Comparison of ENCODE assay signal across 14 mouse cellular contexts in the genomic region with DNA sequence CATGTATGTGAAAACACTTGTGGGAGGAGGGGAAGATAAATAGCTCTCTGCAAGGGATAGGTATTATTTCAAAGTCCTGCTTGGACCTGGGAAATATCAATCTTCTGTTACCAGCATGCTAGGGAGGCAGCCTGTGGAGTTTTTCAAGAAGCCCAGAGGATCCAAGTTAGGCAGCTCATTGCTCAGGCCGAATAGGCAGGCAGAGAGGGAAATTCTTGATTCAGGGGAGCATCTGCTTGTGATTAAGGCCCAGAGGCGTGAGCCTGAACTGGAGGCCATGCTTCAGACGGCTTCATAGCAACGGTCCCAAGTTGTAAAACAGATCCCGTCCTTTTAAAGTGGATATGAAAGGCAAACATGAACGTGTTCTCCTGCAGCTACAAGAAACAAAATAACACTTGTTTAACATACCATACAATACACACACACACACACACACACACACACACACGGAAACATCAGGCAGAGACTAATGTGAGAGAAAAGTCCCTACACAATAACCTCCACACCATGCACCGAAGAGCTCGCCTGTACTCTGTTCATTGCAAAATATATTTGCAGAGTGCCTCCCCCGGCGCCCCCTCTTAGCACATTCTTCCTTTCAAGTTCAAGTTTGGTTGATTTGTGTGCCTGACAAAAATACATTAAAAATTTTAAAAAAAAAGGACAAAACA. TPM values are rescaled to one million over a fixed set of nuclear protein-coding genes. Genes with fewer than 3 reads are reported as not detected.
DNase-seq lines count a peak whose midpoint lies in the region; ATAC-seq and TF ChIP-seq lines count a peak whose summit lies in the region.
"Had no signal": no experiment of that assay in that cellular context is flagged by ENCODE, and none has a peak within 500 bp of the region (broad histone marks: within the 10 kb centered on the region; RNA-seq: fewer than 3 reads in every experiment).

No protein-coding gene starts in this region.

- no peaks in the 10 kb centered on the region for H3K27me3 ChIP-seq in kidney, embryonic 14.5 days (ENCODE audit: control insufficient read depth, insufficient read depth, low read length)
- no peaks in the 10 kb centered on the region for H3K27me3 ChIP-seq in embryonic facial prominence, embryonic 12.5 days
- no peaks in the 10 kb centered on the region for H3K27me3 ChIP-seq in limb, embryonic 11.5 days (ENCODE audit: control insufficient read depth, insufficient read depth, low read length)
- no peaks in the 10 kb centered on the region for H3K27me3 ChIP-seq in stomach, postnatal 0 days (ENCODE audit: control insufficient read depth, insufficient read depth, low read length)

- H3K9me3 ChIP-seq in kidney, embryonic 14.5 days (ENCODE audit: control insufficient read depth, low read length) = no peaks in the 10 kb centered on the region
- H3K9me3 ChIP-seq in embryonic facial prominence, embryonic 12.5 days = no peaks in the 10 kb centered on the region
- no peaks in the 10 kb centered on the region for H3K9me3 ChIP-seq in limb, embryonic 11.5 days (ENCODE audit: control insufficient read depth, low read length)
- no peaks in the 10 kb centered on the region for H3K9me3 ChIP-seq in stomach, postnatal 0 days (ENCODE audit: control insufficient read depth, low read length)
- H3K9me3 ChIP-seq: heart, embryonic 10.5 days had no signal

- H3K36me3 ChIP-seq in kidney, embryonic 14.5 days (ENCODE audit: control insufficient read depth, insufficient read depth, low read length) = no peaks in the 10 kb centered on the region
- no peaks in the 10 kb centered on the region for H3K36me3 ChIP-seq in embryonic facial prominence, embryonic 12.5 days
- no peaks in the 10 kb centered on the region for H3K36me3 ChIP-seq in limb, embryonic 11.5 days (ENCODE audit: control insufficient read depth, insufficient read depth, low read length)
- H3K36me3 ChIP-seq in stomach, postnatal 0 days (ENCODE audit: control insufficient read depth, insufficient read depth, low read length) = no peaks in the 10 kb centered on the region
- H3K36me3 ChIP-seq: heart, embryonic 10.5 days had no signal

- no peak for TF ChIP-seq POLR2A in brain, embryonic 14.5 days (IDR thresholded peaks at IDR 0.05; ENCODE audit: borderline replicate concordance, extremely low read depth, insufficient read depth, insufficient read length, poor library complexity, severe bottlenecking)

- no peak for DNase-seq in kidney, postnatal 14 days
- DNase-seq in brain, embryonic 14.5 days (ENCODE audit: low read depth) = peak; percentile 36
- peak; percentile 82 for DNase-seq in limb, embryonic 11.5 days (ENCODE audit: low spot score)
- no peak for DNase-seq in spleen, postnatal 10 days (ENCODE audit: low spot score in 2 of 2)
- no peak for DNase-seq in stomach, postnatal 0 days (ENCODE audit: low spot score)
- DNase-seq in heart, postnatal 4 days = no peak
- DNase-seq: adrenal gland, postnatal 14 days; lung, adult 18-20 months; right cerebral cortex, postnatal 4 days had no signal

- TF ChIP-seq EP300 in stomach, postnatal 0 days (optimal IDR thresholded peaks at IDR 0.05) = no peak

- 56% methylated on average over 11 of the region's 11 CpGs for WGBS in kidney, embryonic 14.5 days
- 31% methylated on average over 11 of the region's 11 CpGs for WGBS in embryonic facial prominence, embryonic 12.5 days
- WGBS in limb, embryonic 11.5 days = 17% methylated on average over 11 of the region's 11 CpGs
- 43% methylated on average over 11 of the region's 11 CpGs for WGBS in stomach, postnatal 0 days

- no peak for TF ChIP-seq CTCF in brain, embryonic 14.5 days (IDR thresholded peaks at IDR 0.05; ENCODE audit: borderline replicate concordance, extremely low read depth, insufficient read depth, insufficient read length)
- no peak for TF ChIP-seq CTCF in stomach, postnatal 0 days (IDR thresholded peaks at IDR 0.05; ENCODE audit: low read depth)

- no peaks in the 10 kb centered on the region for H3K4me1 ChIP-seq in kidney, embryonic 14.5 days (ENCODE audit: control insufficient read depth, insufficient read depth, low read length)
- H3K4me1 ChIP-seq in embryonic facial prominence, embryonic 12.5 days = peaks cover 10% of the 10 kb centered on the region
- peaks cover 10% of the 10 kb centered on the region for H3K4me1 ChIP-seq in limb, embryonic 11.5 days (ENCODE audit: control insufficient read depth, insufficient read depth, low read length)
- no peaks in the 10 kb centered on the region for H3K4me1 ChIP-seq in stomach, postnatal 0 days (replicated peaks; ENCODE audit: control insufficient read depth, insufficient read depth)
- H3K4me1 ChIP-seq: heart, embryonic 10.5 days had no signal

- H3K9ac ChIP-seq in kidney, embryonic 14.5 days (ENCODE audit: low read depth, low read length) = no peak overlapping the region
- no peak overlapping the region for H3K9ac ChIP-seq in embryonic facial prominence, embryonic 12.5 days
- H3K9ac ChIP-seq in limb, embryonic 11.5 days (ENCODE audit: low read length) = no peak overlapping the region
- H3K9ac ChIP-seq in stomach, postnatal 0 days (ENCODE audit: low read length) = no peak overlapping the region

- H3K4me2 ChIP-seq in kidney, embryonic 14.5 days (replicated peaks; ENCODE audit: low read depth, low read length) = no peak overlapping the region
- no peak overlapping the region for H3K4me2 ChIP-seq in embryonic facial prominence, embryonic 12.5 days (replicated peaks)
- no peak overlapping the region for H3K4me2 ChIP-seq in limb, embryonic 11.5 days (ENCODE audit: low read depth, severe bottlenecking)
- no peak overlapping the region for H3K4me2 ChIP-seq in stomach, postnatal 0 days (replicated peaks; ENCODE audit: low read depth)

- H3K4me3 ChIP-seq in kidney, embryonic 14.5 days (ENCODE audit: low read length) = no peak overlapping the region
- H3K4me3 ChIP-seq in embryonic facial prominence, embryonic 12.5 days = no peak overlapping the region
- H3K4me3 ChIP-seq in limb, embryonic 11.5 days (ENCODE audit: low read depth, low read length) = no peak overlapping the region
- H3K4me3 ChIP-seq in stomach, postnatal 0 days (ENCODE audit: low read depth, low read length) = no peak overlapping the region
- H3K4me3 ChIP-seq: heart, embryonic 10.5 days had no signal

- H3K27ac ChIP-seq in kidney, embryonic 14.5 days (ENCODE audit: low read depth, low read length) = no peak overlapping the region
- H3K27ac ChIP-seq in embryonic facial prominence, embryonic 12.5 days = peak overlapping the region; percentile 79
- H3K27ac ChIP-seq in limb, embryonic 11.5 days (replicated peaks; ENCODE audit: low read depth, low read length) = peak overlapping the region; percentile 85
- H3K27ac ChIP-seq in stomach, postnatal 0 days (replicated peaks) = no peak overlapping the region
- H3K27ac ChIP-seq: heart, embryonic 10.5 days had no signal

- peak; percentile 46; the same call in 1 of the 2 replicates for ATAC-seq in kidney, embryonic 14.5 days (ENCODE audit: low FRiP score, low TSS enrichment)
- ATAC-seq in embryonic facial prominence, embryonic 12.5 days (ENCODE audit: insufficient number of reproducible peaks, insufficient read depth, low FRiP score, low TSS enrichment) = peak; percentile 89
- peak; percentile 95 for ATAC-seq in limb, embryonic 11.5 days (ENCODE audit: insufficient number of reproducible peaks, low FRiP score, low TSS enrichment, low read depth)
- ATAC-seq in stomach, postnatal 0 days (ENCODE audit: low FRiP score, low TSS enrichment) = no peak

RNA-seq across cellular contexts. Expression of gene Pmch, which starts 44.6 kb away (rescaled TPM):
- not detected in 2 replicates for polyA plus RNA-seq in kidney, embryonic 14.5 days (2014; fragmentation: Nextera tagmentation; extraction: Ambion mirVana)
- 3.9 and 5.3 TPM in 2 replicates for polyA plus RNA-seq in brain, embryonic 14.5 days (2012; rRNA removed)
- 0.46 and 0.76 TPM in 2 replicates for polyA plus RNA-seq in embryonic facial prominence, embryonic 12.5 days (2016; fragmentation: Nextera tagmentation; extraction: Ambion mirVana)
- polyA plus RNA-seq in limb, embryonic 11.5 days (2014; fragmentation: Nextera tagmentation; extraction: Ambion mirVana) = 0.49 and 0.79 TPM in 2 replicates
- not detected in 2 replicates for polyA plus RNA-seq in stomach, postnatal 0 days (2015; fragmentation: Nextera tagmentation; extraction: Ambion mirVana)
- total RNA-seq in heart, postnatal 4 days (2021) = not detected
- total RNA-seq: adrenal gland, postnatal 14 days; left cerebral cortex, postnatal 10 days; megakaryocyte-erythroid progenitor cell, adult 5-6 weeks had no signal

Comparison
In these comparisons a context has a peak if more than half of its experiments do, and no peak if none do; other contexts are left out.
1. H3K27ac ChIP-seq: peak in embryonic facial prominence, embryonic 12.5 days (single experiment) and limb, embryonic 11.5 days (single experiment); none in kidney, embryonic 14.5 days (single experiment) and stomach, postnatal 0 days (single experiment).
2. DNase-seq: peak in brain, embryonic 14.5 days (single experiment) and limb, embryonic 11.5 days (single experiment); none in kidney, postnatal 14 days (single experiment), spleen, postnatal 10 days (0 of 2), stomach, postnatal 0 days (single experiment) and heart, postnatal 4 days (single experiment).